Mouse (Mus musculus) testis, adult 2 months (tissue): ENCODE results near the gene Atp10a.

Experiments
- CTCF ChIP-seq: fragments of 200-500 bp; IDR thresholded peaks from 2 replicates; pipeline ENCODE4 v1.5.1; 2012; ENCODE audit warnings: low read depth, mild to moderate bottlenecking, inconsistent platforms, low read length, moderate library complexity; ENCODE audit not compliant: control insufficient read depth, insufficient read depth, insufficient replicate concordance
- POLR2A ChIP-seq: fragments of 200-500 bp; IDR thresholded peaks from 2 replicates; pipeline ENCODE4 v1.6.1; 2012; ENCODE audit warnings: low read depth, mild to moderate bottlenecking, inconsistent platforms, low read length, moderate library complexity; ENCODE audit not compliant: control insufficient read depth

DNA sequence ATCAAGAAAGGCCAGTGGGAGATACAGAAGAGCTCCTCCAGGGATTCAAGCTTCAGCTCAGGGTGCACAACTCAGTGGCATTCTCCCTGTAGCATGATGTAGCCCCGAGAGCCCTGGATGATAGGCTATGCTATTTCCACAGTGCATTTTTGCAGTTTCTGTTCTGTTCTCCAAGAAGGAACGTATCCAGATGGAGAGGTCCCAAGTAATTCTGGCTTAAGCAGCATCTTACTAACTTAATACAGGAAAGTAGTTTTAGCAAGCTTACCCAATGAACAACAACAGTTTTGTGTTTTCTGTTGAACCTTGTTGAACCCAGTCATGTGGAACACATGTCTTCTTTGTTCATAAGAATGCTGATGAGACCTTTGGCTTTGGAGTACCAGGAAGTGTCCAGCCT lies 62.6 kb downstream of the Atp10a start:
- TF ChIP-seq POLR2A (no peak), CTCF (no peak)
